Mouse (Mus musculus): Measurements from ENCODE around the gene Cmtm5.

DNA sequence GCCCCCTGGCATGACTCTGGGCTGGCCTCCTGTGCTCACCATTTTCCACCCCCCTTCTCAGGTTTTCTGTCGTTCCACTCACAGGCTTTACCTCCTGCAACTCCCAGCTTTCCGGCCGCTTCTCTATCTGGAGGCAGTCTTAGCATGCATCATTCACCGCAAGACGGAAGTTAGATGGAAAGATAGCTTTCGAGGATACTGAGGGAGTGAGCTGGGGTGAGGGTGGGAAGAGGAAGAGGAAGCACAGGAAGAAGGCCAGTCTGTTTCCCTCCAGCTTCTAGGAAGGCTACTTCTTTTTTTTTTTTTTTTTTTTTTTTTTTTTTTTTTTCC, 735 bp downstream of the Cmtm5 start:
- TF ChIP-seq MAX (IDR thresholded peaks at IDR 0.05) (no peak), CTCF (IDR thresholded peaks at IDR 0.05; ENCODE audit: control insufficient read depth, insufficient read depth, insufficient read length) (no peak), USF1 (IDR thresholded peaks at IDR 0.05; ENCODE audit: low read depth) (no peak), MYOD1 (IDR thresholded peaks at IDR 0.05; ENCODE audit: control insufficient read depth, insufficient read length, low read depth) (no peak), FOSL1 (IDR thresholded peaks at IDR 0.05; ENCODE audit: insufficient read depth, low read length, poor library complexity, severe bottlenecking) (no peak), CEBPB (IDR thresholded peaks at IDR 0.05; ENCODE audit: low read depth) (no peak)

Measured in C2C12 (cell line).